Mouse (Mus musculus): ENCODE results near the gene Zdhhc17. TPM values are rescaled to one million over a fixed set of nuclear protein-coding genes. Genes with fewer than 3 reads are reported as not detected.

Gene Zdhhc17
- polyA plus RNA-seq (2014; fragmentation: Nextera tagmentation; extraction: Ambion mirVana) = 33.3 and 39.0 TPM in 2 replicates

DNA sequence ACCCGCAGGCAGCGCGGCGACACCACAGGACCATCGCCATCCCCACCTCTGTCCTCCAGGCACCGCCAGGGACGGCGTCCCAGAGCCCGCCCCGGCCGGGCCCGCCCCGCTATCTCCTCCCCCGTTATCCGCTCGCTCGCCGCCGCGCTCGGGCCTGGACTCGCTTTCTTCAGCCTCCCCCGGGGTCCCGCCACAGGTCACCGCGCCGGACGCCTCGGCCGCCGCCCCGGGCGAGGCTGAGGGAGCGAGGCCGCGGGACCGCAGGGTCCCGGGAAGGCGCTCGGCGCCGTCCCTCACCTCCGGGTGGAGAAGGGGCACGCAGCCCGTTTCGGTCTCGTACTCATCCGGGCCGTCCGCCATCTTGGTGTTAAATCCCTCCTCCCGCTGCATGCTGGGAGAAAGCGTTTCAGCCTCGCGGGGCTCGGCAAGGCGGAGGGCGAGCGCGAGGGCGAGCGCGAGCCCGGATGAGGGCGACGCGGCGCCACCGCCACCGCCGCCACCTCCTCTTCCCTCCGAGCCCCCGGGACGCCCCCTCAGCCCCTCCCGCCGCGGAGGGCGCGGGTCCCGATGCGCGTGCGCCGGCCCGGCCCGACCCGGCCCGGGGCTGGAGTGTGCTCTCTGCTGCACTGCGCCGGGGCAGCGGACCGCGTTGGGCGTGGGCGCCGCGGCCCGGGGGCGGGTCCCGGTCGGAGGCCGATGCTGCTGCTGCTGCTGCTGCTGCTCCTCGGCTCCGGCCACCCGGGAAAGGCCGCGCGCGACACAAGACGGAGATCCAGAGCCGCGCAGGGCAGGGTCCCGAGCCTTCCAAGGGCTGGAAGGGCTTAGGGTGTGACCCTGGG lies at the start of gene Zdhhc17:
Gene Zdhhc17 (minus strand): TSS at position 500 of the 839 bp plus-strand sequence.
- Histone ChIP-seq H3K9me3 (ENCODE audit: control insufficient read depth, low read length) (no peaks in the 10 kb centered on the region), H3K27me3 (ENCODE audit: control insufficient read depth, insufficient read depth, low read length) (no peaks in the 10 kb centered on the region), H3K4me3 (ENCODE audit: low read depth, low read length) (peak within 1 kb of the TSS; percentile 95), H3K27ac (ENCODE audit: low read depth, low read length) (peak within 1 kb of the TSS; percentile 100), H3K36me3 (ENCODE audit: control insufficient read depth, insufficient read depth, low read length) (no peaks in the 10 kb centered on the region), H3K4me2 (replicated peaks; ENCODE audit: low read depth, low read length) (peak within 1 kb of the TSS; percentile 78), H3K4me1 (replicated peaks; ENCODE audit: control insufficient read depth, insufficient read depth, low read length) (no peaks in the 10 kb centered on the region), H3K9ac (ENCODE audit: low read depth, low read length) (peak within 1 kb of the TSS; percentile 99)
- DNase-seq (ENCODE audit: low spot score) (peak; percentile 90), ATAC-seq (ENCODE audit: low FRiP score) (peak; percentile 93)
- WGBS = under 1% methylated on average over 56 of the region's 112 CpGs

DNA sequence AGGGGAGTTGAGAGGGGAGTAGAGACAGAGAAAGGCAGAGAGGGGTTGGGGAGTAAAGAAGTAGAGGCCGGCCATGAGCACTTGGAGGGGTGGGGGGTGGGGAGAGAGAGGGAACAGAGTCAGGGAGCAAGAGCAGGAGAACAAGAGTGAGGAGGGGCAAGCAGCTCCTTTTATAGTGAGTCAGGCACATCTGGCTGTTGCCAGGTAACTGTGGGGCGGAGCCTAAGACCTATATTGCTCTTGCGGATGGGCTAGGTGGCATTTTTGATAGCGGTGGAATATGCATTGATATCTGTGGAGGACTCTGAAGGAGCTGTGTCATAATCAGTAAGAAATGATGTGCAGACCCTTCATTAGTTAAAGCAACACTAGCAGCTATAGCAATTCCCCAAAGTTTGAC lies 45.8 kb upstream of the Zdhhc17 start:
- ATAC-seq (ENCODE audit: low FRiP score) = 0 out of 2 replicates have a peak, but pooled peaks have one; percentile 23
- H3K27ac ChIP-seq (ENCODE audit: low read depth, low read length) = no peak overlapping the region

DNA sequence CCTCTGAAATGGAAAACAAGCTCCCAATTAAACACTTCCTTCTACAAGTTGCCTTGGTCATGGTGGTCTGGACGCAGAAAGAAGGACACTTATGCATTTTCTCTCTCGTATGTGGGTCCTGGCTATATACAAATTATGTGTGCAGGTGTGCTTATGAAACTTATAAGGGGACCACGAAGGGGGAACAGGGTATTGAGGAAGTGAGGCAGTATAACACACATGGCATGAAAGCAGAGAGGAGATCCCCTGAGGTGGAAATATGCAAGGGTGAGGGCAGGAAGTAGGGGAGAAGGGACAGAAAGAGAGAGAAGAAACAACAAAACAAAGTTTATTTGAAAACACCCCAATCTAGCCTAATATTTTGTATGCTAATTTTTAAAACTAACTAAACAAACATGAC lies 41.7 kb upstream of the Zdhhc17 start:
- H3K9ac ChIP-seq (ENCODE audit: low read depth, low read length) = no peak overlapping the region
- DNase-seq (ENCODE audit: low spot score) = no peak
- no peak overlapping the region for H3K4me3 ChIP-seq (ENCODE audit: low read depth, low read length)
- ATAC-seq (ENCODE audit: low FRiP score) = no peak
- H3K9me3 ChIP-seq (ENCODE audit: control insufficient read depth, low read length) = no peaks in the 10 kb centered on the region
- H3K4me1 ChIP-seq (replicated peaks; ENCODE audit: control insufficient read depth, insufficient read depth, low read length) = no peaks in the 10 kb centered on the region
- WGBS = 92% methylated on average over 3 of the region's 3 CpGs
- H3K36me3 ChIP-seq (ENCODE audit: control insufficient read depth, insufficient read depth, low read length) = no peaks in the 10 kb centered on the region
- H3K27me3 ChIP-seq (ENCODE audit: control insufficient read depth, insufficient read depth, low read length) = no peaks in the 10 kb centered on the region
- H3K27ac ChIP-seq (ENCODE audit: low read depth, low read length) = no peak overlapping the region
- H3K4me2 ChIP-seq (replicated peaks; ENCODE audit: low read depth, low read length) = no peak overlapping the region

More for the DNA sequence above, 45.8 kb upstream of the Zdhhc17 start:
- Histone ChIP-seq H3K36me3 (ENCODE audit: control insufficient read depth, insufficient read depth, low read length) (no peaks in the 10 kb centered on the region), H3K4me2 (replicated peaks; ENCODE audit: low read depth, low read length) (no peak overlapping the region), H3K9ac (ENCODE audit: low read depth, low read length) (no peak overlapping the region), H3K4me3 (ENCODE audit: low read depth, low read length) (no peak overlapping the region), H3K9me3 (ENCODE audit: control insufficient read depth, low read length) (no peaks in the 10 kb centered on the region), H3K27me3 (ENCODE audit: control insufficient read depth, insufficient read depth, low read length) (no peaks in the 10 kb centered on the region), H3K4me1 (replicated peaks; ENCODE audit: control insufficient read depth, insufficient read depth, low read length) (no peaks in the 10 kb centered on the region)
- no peak for DNase-seq (ENCODE audit: low spot score)
- WGBS = 54% methylated on average over 4 of the region's 4 CpGs

DNA sequence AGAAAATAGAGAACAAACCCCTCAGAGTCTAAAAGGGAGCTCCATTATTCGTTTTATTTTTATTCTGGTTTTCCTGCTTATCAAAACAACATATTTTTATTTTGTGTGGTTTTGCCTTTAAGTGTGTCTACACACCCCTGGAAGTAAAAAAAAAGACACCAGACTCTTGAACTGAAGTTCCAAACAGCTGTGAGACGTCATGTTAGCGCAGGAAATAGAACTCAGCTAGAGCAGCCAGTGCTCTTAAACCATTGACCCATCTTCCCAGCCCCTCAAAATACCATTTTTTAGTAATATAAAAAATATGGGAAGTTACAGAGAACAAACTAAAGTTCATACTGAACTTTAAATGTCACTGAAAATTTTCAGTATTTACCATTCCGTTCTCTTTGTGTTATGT lies 40.6 kb upstream of the Zdhhc17 start:
- no peak for DNase-seq (ENCODE audit: low spot score)
- Histone ChIP-seq H3K4me1 (replicated peaks; ENCODE audit: control insufficient read depth, insufficient read depth, low read length) (no peaks in the 10 kb centered on the region), H3K36me3 (ENCODE audit: control insufficient read depth, insufficient read depth, low read length) (no peaks in the 10 kb centered on the region), H3K9ac (ENCODE audit: low read depth, low read length) (no peak overlapping the region), H3K27ac (ENCODE audit: low read depth, low read length) (no peak overlapping the region), H3K4me3 (ENCODE audit: low read depth, low read length) (no peak overlapping the region), H3K4me2 (replicated peaks; ENCODE audit: low read depth, low read length) (no peak overlapping the region), H3K9me3 (ENCODE audit: control insufficient read depth, low read length) (no peaks in the 10 kb centered on the region), H3K27me3 (ENCODE audit: control insufficient read depth, insufficient read depth, low read length) (no peaks in the 10 kb centered on the region)
- ATAC-seq (ENCODE audit: low FRiP score) = no peak
- WGBS = 86% methylated on average over 4 of the region's 4 CpGs

DNA sequence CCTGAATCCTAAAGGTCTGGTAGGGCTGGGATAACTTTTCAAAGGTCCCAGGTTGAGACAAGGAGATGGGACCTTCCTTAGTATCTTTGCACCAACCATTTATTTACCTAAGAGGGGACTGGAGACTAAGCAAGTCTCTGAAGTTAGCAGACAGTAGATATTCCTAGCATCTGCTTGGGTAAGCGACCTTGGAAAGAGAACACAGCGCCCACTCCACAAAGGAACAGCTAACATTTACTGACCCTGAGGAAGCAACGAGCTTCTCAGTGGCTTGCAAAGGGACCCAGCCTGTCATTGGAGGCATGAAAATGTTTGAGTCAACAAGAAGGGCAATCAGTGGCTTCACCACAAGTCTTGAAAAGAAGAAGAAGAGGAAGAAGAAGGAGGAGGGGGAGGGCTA lies 40.1 kb upstream of the Zdhhc17 start:
- no peak overlapping the region for H3K4me2 ChIP-seq (replicated peaks; ENCODE audit: low read depth, low read length)
- no peaks in the 10 kb centered on the region for H3K4me1 ChIP-seq (replicated peaks; ENCODE audit: control insufficient read depth, insufficient read depth, low read length)
- H3K4me3 ChIP-seq (ENCODE audit: low read depth, low read length) = no peak overlapping the region
- no peaks in the 10 kb centered on the region for H3K27me3 ChIP-seq (ENCODE audit: control insufficient read depth, insufficient read depth, low read length)
- no peaks in the 10 kb centered on the region for H3K36me3 ChIP-seq (ENCODE audit: control insufficient read depth, insufficient read depth, low read length)
- no peak for ATAC-seq (ENCODE audit: low FRiP score)
- no peak for DNase-seq (ENCODE audit: low spot score)
- no peak overlapping the region for H3K27ac ChIP-seq (ENCODE audit: low read depth, low read length)
- no peaks in the 10 kb centered on the region for H3K9me3 ChIP-seq (ENCODE audit: control insufficient read depth, low read length)
- 88% methylated on average over 3 of the region's 3 CpGs for WGBS
- H3K9ac ChIP-seq (ENCODE audit: low read depth, low read length) = no peak overlapping the region

DNA sequence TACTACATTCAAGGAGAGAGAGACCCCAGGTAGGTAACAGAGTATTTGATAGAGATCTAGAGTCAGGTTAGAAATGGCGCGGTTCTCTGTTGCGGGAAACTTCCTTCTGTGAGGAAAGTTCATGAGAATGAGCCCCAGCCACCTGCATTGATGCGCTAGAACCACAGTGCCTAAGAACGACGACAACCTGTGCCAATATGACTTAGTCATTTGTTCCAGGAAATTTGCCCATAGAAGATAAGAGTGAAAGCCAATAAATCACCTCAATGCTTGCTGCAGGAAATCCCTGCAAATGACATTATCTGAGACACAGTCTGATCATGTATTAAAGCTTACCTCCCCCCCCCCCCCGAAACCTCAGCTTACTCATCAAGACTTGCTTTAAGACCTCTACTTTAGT lies 38.0 kb upstream of the Zdhhc17 start:
- no peaks in the 10 kb centered on the region for H3K4me1 ChIP-seq (replicated peaks; ENCODE audit: control insufficient read depth, insufficient read depth, low read length)
- no peak overlapping the region for H3K9ac ChIP-seq (ENCODE audit: low read depth, low read length)
- no peak overlapping the region for H3K27ac ChIP-seq (ENCODE audit: low read depth, low read length)
- ATAC-seq (ENCODE audit: low FRiP score) (no peak), DNase-seq (ENCODE audit: low spot score) (no peak)
- no peak overlapping the region for H3K4me3 ChIP-seq (ENCODE audit: low read depth, low read length)
- H3K9me3 ChIP-seq (ENCODE audit: control insufficient read depth, low read length) = no peaks in the 10 kb centered on the region
- H3K27me3 ChIP-seq (ENCODE audit: control insufficient read depth, insufficient read depth, low read length) = no peaks in the 10 kb centered on the region
- H3K4me2 ChIP-seq (replicated peaks; ENCODE audit: low read depth, low read length) = no peak overlapping the region
- H3K36me3 ChIP-seq (ENCODE audit: control insufficient read depth, insufficient read depth, low read length) = no peaks in the 10 kb centered on the region
- 92% methylated on average over 7 of the region's 7 CpGs for WGBS

DNA sequence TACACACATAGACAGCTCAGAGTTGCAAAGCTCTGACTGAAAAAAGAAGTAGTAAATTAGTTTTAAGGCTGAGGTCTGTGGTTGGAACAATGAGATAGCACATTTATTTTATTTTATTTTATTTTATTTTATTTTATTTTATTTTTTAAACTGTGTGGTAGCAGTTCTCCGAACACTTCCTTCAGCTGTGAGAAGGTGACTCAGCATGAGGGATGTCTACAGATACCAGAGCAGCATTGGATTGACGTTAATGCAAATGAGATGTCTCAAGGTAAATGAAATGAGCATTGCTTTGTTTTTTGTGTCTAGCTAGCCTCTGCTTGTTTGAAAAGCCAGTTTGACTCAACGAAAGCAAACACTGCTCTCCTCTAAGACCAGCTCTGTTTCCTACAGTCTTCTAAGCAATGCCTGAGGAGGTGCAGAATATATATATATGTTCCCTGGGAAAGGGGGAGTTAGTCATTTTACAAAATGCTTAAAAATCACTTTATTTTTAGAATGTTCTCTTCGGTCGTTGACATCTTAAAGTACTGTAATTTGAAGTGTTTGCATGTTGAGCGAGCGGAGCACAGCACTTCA lies 30.2 kb upstream of the Zdhhc17 start:
- H3K27me3 ChIP-seq (ENCODE audit: control insufficient read depth, insufficient read depth, low read length) = no peaks in the 10 kb centered on the region
- DNase-seq (ENCODE audit: low spot score) = no peak
- no peaks in the 10 kb centered on the region for H3K36me3 ChIP-seq (ENCODE audit: control insufficient read depth, insufficient read depth, low read length)
- no peak overlapping the region for H3K27ac ChIP-seq (ENCODE audit: low read depth, low read length)
- no peak overlapping the region for H3K4me3 ChIP-seq (ENCODE audit: low read depth, low read length)
- H3K9ac ChIP-seq (ENCODE audit: low read depth, low read length) = no peak overlapping the region
- no peaks in the 10 kb centered on the region for H3K9me3 ChIP-seq (ENCODE audit: control insufficient read depth, low read length)
- no peak overlapping the region for H3K4me2 ChIP-seq (replicated peaks; ENCODE audit: low read depth, low read length)
- H3K4me1 ChIP-seq (replicated peaks; ENCODE audit: control insufficient read depth, insufficient read depth, low read length) = no peaks in the 10 kb centered on the region
- ATAC-seq (ENCODE audit: low FRiP score) = no peak
- 88% methylated on average over 7 of the region's 7 CpGs for WGBS

DNA sequence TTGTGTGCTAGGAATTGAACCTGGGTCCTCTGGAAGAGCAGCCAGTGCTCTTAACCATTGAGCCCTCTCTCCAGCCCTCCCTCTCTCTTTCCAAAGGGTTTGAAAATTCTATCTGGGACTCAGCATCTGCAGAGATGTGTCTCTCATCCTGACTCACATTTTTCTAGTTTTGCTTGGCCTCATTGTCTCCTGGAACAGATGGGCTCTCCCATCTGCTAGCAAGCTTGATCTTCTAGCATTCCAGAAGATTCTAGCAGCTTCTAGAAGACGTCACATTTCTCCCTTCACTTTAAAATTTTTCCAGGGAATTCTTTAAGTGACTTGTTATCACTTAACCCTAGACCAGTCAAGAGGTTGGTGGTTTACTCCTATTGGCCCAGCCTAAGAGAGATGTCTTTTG lies 26.9 kb upstream of the Zdhhc17 start:
- no peaks in the 10 kb centered on the region for H3K27me3 ChIP-seq (ENCODE audit: control insufficient read depth, insufficient read depth, low read length)
- no peak overlapping the region for H3K4me3 ChIP-seq (ENCODE audit: low read depth, low read length)
- WGBS = 84% methylated on average over 1 of the region's 1 CpGs
- H3K27ac ChIP-seq (ENCODE audit: low read depth, low read length) = no peak overlapping the region
- H3K4me2 ChIP-seq (replicated peaks; ENCODE audit: low read depth, low read length) = no peak overlapping the region
- no peak overlapping the region for H3K9ac ChIP-seq (ENCODE audit: low read depth, low read length)
- ATAC-seq (ENCODE audit: low FRiP score) = no peak
- no peaks in the 10 kb centered on the region for H3K9me3 ChIP-seq (ENCODE audit: control insufficient read depth, low read length)
- no peaks in the 10 kb centered on the region for H3K36me3 ChIP-seq (ENCODE audit: control insufficient read depth, insufficient read depth, low read length)
- DNase-seq (ENCODE audit: low spot score) = no peak
- no peaks in the 10 kb centered on the region for H3K4me1 ChIP-seq (replicated peaks; ENCODE audit: control insufficient read depth, insufficient read depth, low read length)

DNA sequence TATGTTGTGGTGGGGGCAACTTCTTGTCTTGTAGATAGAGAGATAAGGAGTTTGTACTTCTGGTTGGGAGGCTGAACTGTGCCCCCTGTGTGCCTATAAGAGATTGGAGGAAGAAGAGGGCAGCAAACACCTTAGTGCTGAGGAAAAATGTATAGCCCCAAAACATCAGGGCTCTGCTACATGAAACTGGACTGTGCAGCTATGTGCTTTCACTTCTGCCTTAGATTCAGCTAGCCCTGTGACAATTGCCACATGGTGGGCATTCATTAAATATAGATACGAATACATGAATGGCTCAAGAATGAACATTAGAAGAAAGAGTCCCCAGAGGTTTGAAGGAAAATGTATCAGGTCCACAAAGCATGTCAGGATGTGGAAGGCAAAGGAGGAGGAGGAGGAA lies 25.2 kb upstream of the Zdhhc17 start:
- no peak overlapping the region for H3K27ac ChIP-seq (ENCODE audit: low read depth, low read length)
- no peaks in the 10 kb centered on the region for H3K36me3 ChIP-seq (ENCODE audit: control insufficient read depth, insufficient read depth, low read length)
- H3K27me3 ChIP-seq (ENCODE audit: control insufficient read depth, insufficient read depth, low read length) = no peaks in the 10 kb centered on the region
- H3K4me1 ChIP-seq (replicated peaks; ENCODE audit: control insufficient read depth, insufficient read depth, low read length) = no peaks in the 10 kb centered on the region
- DNase-seq (ENCODE audit: low spot score) (no peak), ATAC-seq (ENCODE audit: low FRiP score) (no peak)
- no peaks in the 10 kb centered on the region for H3K9me3 ChIP-seq (ENCODE audit: control insufficient read depth, low read length)
- no peak overlapping the region for H3K4me2 ChIP-seq (replicated peaks; ENCODE audit: low read depth, low read length)
- H3K9ac ChIP-seq (ENCODE audit: low read depth, low read length) = no peak overlapping the region
- no peak overlapping the region for H3K4me3 ChIP-seq (ENCODE audit: low read depth, low read length)
- WGBS = 80% methylated on average over 1 of the region's 1 CpGs
